Mouse (Mus musculus) erythroblast, embryonic 14.5 days (primary cell): ENCODE data around the gene Hcfc2. TPM values are rescaled to one million over a fixed set of nuclear protein-coding genes. Genes with fewer than 3 reads are reported as not detected.

Experiments used
- H3K27me3 ChIP-seq: 2 replicates; pipeline ENCODE4 v1.6.1; 2012; ENCODE audit warnings: inconsistent platforms; ENCODE audit not compliant: control insufficient read depth
- H3K36me3 ChIP-seq: 2 replicates; pipeline ENCODE4 v1.6.1; 2012; ENCODE audit warnings: mild to moderate bottlenecking, inconsistent platforms; ENCODE audit not compliant: control insufficient read depth
- H3K4me1 ChIP-seq: 2 replicates; pipeline ENCODE4 v1.6.1; 2012; ENCODE audit warnings: inconsistent platforms; ENCODE audit not compliant: control insufficient read depth
- H3K4me3 ChIP-seq: replicated peaks from 2 replicates; pipeline ENCODE3; 2012; ENCODE audit warnings: moderate library complexity, mild to moderate bottlenecking, inconsistent platforms
- H3K9me3 ChIP-seq: 2 replicates; pipeline ENCODE4 v1.6.1; 2012; ENCODE audit warnings: low read length, inconsistent platforms, mixed read lengths; ENCODE audit not compliant: control insufficient read depth
- GATA1 ChIP-seq: IDR thresholded peaks from 2 replicates; pipeline ENCODE4 v1.6.1; 2012; ENCODE audit warnings: low read length, inconsistent platforms, mixed read lengths
- TAL1 ChIP-seq: IDR thresholded peaks from 3 replicates; pipeline ENCODE4 v1.6.1; 2012; ENCODE audit warnings: low read length, inconsistent platforms, mixed read lengths
- polyA plus RNA-seq: library from polyadenylated mRNA; stranded (reverse); fragments of >175 nt; gene quantifications from 2 replicates; pipeline ENCODE4 v1.2.3, GENCODE M21; 2012

Gene Hcfc2
- polyA plus RNA-seq: 0.10 and 0.13 TPM in 2 replicates

- no peak within 1 kb of the TSS for H3K4me3 ChIP-seq
- no peak for TF ChIP-seq TAL1
- TF ChIP-seq GATA1: no peak
Observed at GRCm38 (mm10) chr10:82695956-82696355, at the start of gene Hcfc2. Hcfc2 (plus strand) TSS chr10:82696160.

GRCm38 (mm10) chr10:82647205-82647811 lies 48.7 kb upstream of the Hcfc2 start:
- peaks cover 69% of the 10 kb centered on the region for H3K36me3 ChIP-seq
- H3K27me3 ChIP-seq: no peaks in the 10 kb centered on the region
- TF ChIP-seq TAL1 (no peak), GATA1 (no peak)
- H3K9me3 ChIP-seq: no peaks in the 10 kb centered on the region
- no peak overlapping the region for H3K4me3 ChIP-seq
- H3K4me1 ChIP-seq: no peaks in the 10 kb centered on the region

More at GRCm38 (mm10) chr10:82695956-82696355, at the start of gene Hcfc2:
- Histone ChIP-seq H3K36me3 (no peaks in the 10 kb centered on the region; the same call in 1 of the 2 replicates), H3K27me3 (peaks cover 11% of the 10 kb centered on the region), H3K9me3 (no peaks in the 10 kb centered on the region), H3K4me1 (peaks cover 36% of the 10 kb centered on the region)

DNA sequence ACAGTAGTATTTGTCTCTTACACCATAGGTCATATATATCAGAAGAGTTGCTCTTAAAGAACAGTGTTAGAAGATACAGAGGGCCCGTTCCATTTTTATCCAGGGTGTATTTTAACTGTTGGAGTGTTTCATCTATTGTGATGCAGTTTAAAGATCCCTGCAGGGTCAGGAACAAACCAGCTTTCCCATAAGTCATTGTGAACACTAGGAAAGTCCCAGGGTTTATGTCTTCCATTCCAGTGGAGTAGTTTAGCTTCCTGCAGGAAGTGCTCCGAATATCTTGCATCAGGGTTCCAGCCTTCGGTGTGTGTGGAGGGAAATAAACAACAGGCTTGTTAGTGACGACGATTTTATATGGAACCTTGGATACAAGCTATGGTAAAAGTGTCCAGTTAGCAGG lies 44.7 kb upstream of the Hcfc2 start:
- Histone ChIP-seq H3K27me3 (no peaks in the 10 kb centered on the region), H3K4me1 (no peaks in the 10 kb centered on the region), H3K4me3 (no peak overlapping the region), H3K9me3 (no peaks in the 10 kb centered on the region), H3K36me3 (peaks cover 34% of the 10 kb centered on the region)
- TF ChIP-seq GATA1 (no peak), TAL1 (no peak)

- peaks cover 21% of the 10 kb centered on the region for H3K36me3 ChIP-seq
- no peaks in the 10 kb centered on the region for H3K9me3 ChIP-seq
- H3K4me3 ChIP-seq: no peak overlapping the region
- no peaks in the 10 kb centered on the region for H3K4me1 ChIP-seq
- H3K27me3 ChIP-seq: no peaks in the 10 kb centered on the region
- no peak for TF ChIP-seq GATA1
- TF ChIP-seq TAL1: no peak
Observed at GRCm38 (mm10) chr10:82652625-82653024, 43.3 kb upstream of the Hcfc2 start.

DNA sequence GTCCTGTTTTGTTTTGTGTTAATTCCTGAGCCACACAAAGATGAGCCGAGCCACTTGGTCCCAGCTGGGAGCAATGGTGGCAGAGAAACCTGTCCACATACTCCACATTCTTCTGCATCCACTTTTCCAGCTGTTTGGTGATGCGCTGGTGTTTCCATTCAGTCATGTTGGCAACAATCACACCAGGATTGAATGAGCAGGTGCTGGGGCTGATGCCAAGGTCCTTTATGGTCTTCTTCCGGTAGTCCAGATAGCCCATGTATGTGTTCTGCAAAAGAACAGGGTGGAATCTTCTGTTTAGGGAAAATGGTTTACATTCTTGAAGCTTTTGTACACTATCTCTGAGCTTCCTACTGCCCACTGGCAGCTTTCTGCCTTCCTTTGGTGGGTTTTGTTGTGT lies 41.4 kb upstream of the Hcfc2 start:
- H3K36me3 ChIP-seq: peaks cover 18% of the 10 kb centered on the region
- H3K27me3 ChIP-seq: no peaks in the 10 kb centered on the region
- H3K9me3 ChIP-seq: no peaks in the 10 kb centered on the region
- no peak for TF ChIP-seq TAL1
- no peak for TF ChIP-seq GATA1
- H3K4me3 ChIP-seq: no peak overlapping the region
- no peaks in the 10 kb centered on the region for H3K4me1 ChIP-seq

DNA sequence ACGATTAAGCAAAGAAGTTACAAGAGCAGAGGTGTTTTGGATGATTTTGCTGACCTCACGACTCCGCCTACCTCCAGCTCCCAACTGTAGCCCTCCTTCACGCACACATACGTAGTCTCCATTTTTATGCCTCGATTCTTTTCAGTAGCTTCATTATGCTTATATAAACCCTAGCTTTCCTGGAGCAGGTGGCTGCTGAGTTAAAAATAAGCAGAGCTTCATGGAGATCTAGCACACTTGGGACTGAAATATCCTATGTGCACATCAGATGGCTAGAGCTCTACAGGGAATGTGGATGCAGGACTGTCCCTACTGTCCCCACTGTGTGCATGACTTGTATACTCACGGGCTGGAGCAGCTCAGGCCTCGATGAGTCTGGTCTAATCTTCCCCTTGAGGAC lies 34.1 kb upstream of the Hcfc2 start:
- no peaks in the 10 kb centered on the region for H3K27me3 ChIP-seq
- TF ChIP-seq TAL1 (no peak), GATA1 (no peak)
- no peaks in the 10 kb centered on the region for H3K36me3 ChIP-seq

DNA sequence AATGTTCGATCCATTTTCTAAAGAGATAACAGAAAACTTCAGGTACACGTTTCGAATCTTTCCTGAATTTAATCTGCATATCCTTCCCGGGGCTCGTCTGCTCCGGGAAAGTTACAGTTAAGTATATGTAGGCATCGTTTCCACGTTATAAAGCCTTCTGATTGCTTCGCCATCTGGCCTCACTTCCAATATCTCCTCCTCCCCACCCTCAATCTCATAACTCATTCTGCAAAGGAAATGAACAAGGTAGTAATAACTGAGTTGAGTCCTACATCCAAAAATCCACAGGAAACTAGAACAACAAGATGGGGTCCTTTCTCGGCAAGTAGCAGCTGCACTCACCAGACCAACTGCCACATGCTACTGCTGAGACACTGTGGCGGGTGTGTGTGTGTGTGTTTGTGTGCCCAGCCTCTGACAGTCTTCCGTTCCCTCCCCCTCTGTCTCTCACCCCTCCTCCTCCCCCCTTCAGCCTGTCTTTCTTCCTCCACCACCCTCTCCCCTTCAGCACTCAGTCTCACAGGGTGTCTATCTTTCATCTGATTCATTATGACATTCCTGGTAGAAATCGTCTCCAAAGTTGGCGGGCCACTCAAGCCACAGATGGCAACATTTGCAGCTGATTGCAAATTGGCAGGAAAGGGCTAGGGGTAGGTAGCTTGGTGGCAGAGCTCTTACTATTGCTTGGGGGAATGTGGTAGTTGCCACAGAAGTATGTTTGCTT lies 33.5 kb upstream of the Hcfc2 start:
- TF ChIP-seq TAL1 (no peak), GATA1 (no peak)
- no peaks in the 10 kb centered on the region for H3K27me3 ChIP-seq
- no peaks in the 10 kb centered on the region for H3K9me3 ChIP-seq
- no peak overlapping the region for H3K4me3 ChIP-seq
- peaks cover 3% of the 10 kb centered on the region for H3K4me1 ChIP-seq
- no peaks in the 10 kb centered on the region for H3K36me3 ChIP-seq

More for the DNA sequence above, 34.1 kb upstream of the Hcfc2 start:
- H3K4me3 ChIP-seq: no peak overlapping the region
- no peaks in the 10 kb centered on the region for H3K9me3 ChIP-seq
- H3K4me1 ChIP-seq: peaks cover 3% of the 10 kb centered on the region

- no peaks in the 10 kb centered on the region for H3K27me3 ChIP-seq
- no peak for TF ChIP-seq TAL1
- TF ChIP-seq GATA1: no peak
- peaks cover 3% of the 10 kb centered on the region for H3K4me1 ChIP-seq
- no peak overlapping the region for H3K4me3 ChIP-seq
- no peaks in the 10 kb centered on the region for H3K9me3 ChIP-seq
- no peaks in the 10 kb centered on the region for H3K36me3 ChIP-seq
Observed at GRCm38 (mm10) chr10:82663289-82663688, 32.7 kb upstream of the Hcfc2 start.

- no peak overlapping the region for H3K4me3 ChIP-seq
- TF ChIP-seq TAL1 (no peak), GATA1 (no peak)
- H3K4me1 ChIP-seq: peaks cover 3% of the 10 kb centered on the region
- no peaks in the 10 kb centered on the region for H3K36me3 ChIP-seq
- no peaks in the 10 kb centered on the region for H3K9me3 ChIP-seq
- H3K27me3 ChIP-seq: 0 out of 2 replicates have a peak, but pooled peaks cover 3% of the 10 kb centered on the region
Observed at GRCm38 (mm10) chr10:82665951-82666350, 30.0 kb upstream of the Hcfc2 start.
